Mouse (Mus musculus) myocyte (in vitro differentiated cells): ENCODE results near the gene Kcnn3.

Experiments
- CEBPB ChIP-seq: IDR thresholded peaks from 2 replicates; pipeline ENCODE4 v1.6.1; 2011; ENCODE audit warnings: mild to moderate bottlenecking, moderate library complexity; ENCODE audit not compliant: poor library complexity, insufficient read depth, severe bottlenecking
- E2F4 ChIP-seq: IDR thresholded peaks from one replicate; pipeline ENCODE4 v1.6.1; 2011; ENCODE audit warnings: mild to moderate bottlenecking, control low read depth, moderate library complexity; ENCODE audit not compliant: insufficient read depth
- MAX ChIP-seq: IDR thresholded peaks from one replicate; pipeline ENCODE4 v1.6.1; 2011; ENCODE audit warnings: low read depth, mild to moderate bottlenecking, control low read depth
- MYOD1 ChIP-seq, 3 experiments: IDR thresholded peaks; one replicate each; pipeline ENCODE4 v1.6.1; 2011; ENCODE audit warnings: control low read depth in 2 of 3, low read depth in 2 of 3, mild to moderate bottlenecking in 2 of 3, moderate library complexity in 1 of 3; ENCODE audit not compliant: insufficient read length in 2 of 3, control insufficient read depth in 1 of 3
- MYOG ChIP-seq, 3 experiments: IDR thresholded peaks; one replicate each; pipeline ENCODE4 v1.6.1; 2011; ENCODE audit warnings: control low read depth in 2 of 3, low read depth in 2 of 3, mild to moderate bottlenecking in 2 of 3; ENCODE audit not compliant: insufficient read length in 2 of 3, control insufficient read depth in 1 of 3, insufficient read depth in 1 of 3
- POLR2A ChIP-seq: IDR thresholded peaks from one replicate; pipeline ENCODE4 v1.6.1; 2011; ENCODE audit warnings: low read depth, mild to moderate bottlenecking, control low read depth, moderate library complexity; ENCODE audit not compliant: insufficient read length
- POLR2AphosphoS2 ChIP-seq: IDR thresholded peaks from one replicate; pipeline ENCODE4 v1.6.1; 2011; ENCODE audit warnings: low read depth, control low read depth; ENCODE audit not compliant: insufficient read length
- SRF ChIP-seq: IDR thresholded peaks from one replicate; pipeline ENCODE4 v1.6.1; 2011; ENCODE audit warnings: low read depth; ENCODE audit not compliant: control insufficient read depth, insufficient read length
- TCF12 ChIP-seq: IDR thresholded peaks from one replicate; pipeline ENCODE4 v1.6.1; 2011; ENCODE audit warnings: mild to moderate bottlenecking, control low read depth; ENCODE audit not compliant: poor library complexity, insufficient read depth, severe bottlenecking
- TCF3 ChIP-seq: IDR thresholded peaks from one replicate; pipeline ENCODE4 v1.6.1; 2011; ENCODE audit warnings: low read depth, control low read depth; ENCODE audit not compliant: insufficient read length
- USF1 ChIP-seq: IDR thresholded peaks from one replicate; pipeline ENCODE4 v1.6.1; 2011; ENCODE audit warnings: low read depth, mild to moderate bottlenecking, control low read depth, moderate library complexity

- TF ChIP-seq POLR2AphosphoS2 (no peak), USF1 (no peak), MAX (no peak), POLR2A (no peak), MYOG (IDR thresholded peaks at IDR 0.05; ENCODE audit: control insufficient read depth in 1 of 3, insufficient read depth in 1 of 3, insufficient read length in 2 of 3, low read depth in 2 of 3) (no peak), MYOD1 (IDR thresholded peaks at IDR 0.05; ENCODE audit: control insufficient read depth in 1 of 3, insufficient read length in 2 of 3, low read depth in 2 of 3) (no peak), CEBPB (no peak), TCF12 (no peak), TCF3 (no peak), SRF (no peak), E2F4 (no peak)
Measured at GRCm38 (mm10) chr3:89529796-89530195, 9.8 kb downstream of the Kcnn3 start.
